Mouse (Mus musculus) spleen, adult 2 months (tissue): Measurements from ENCODE around the gene Hk2.

Experiments
- CTCF ChIP-seq: fragments of 200-500 bp; IDR thresholded peaks from 2 replicates; pipeline ENCODE4 v1.5.1; 2011; ENCODE audit warnings: mild to moderate bottlenecking, inconsistent platforms; ENCODE audit not compliant: insufficient read depth, insufficient read length, insufficient replicate concordance; ENCODE audit errors: extremely low read depth
- POLR2A ChIP-seq: fragments of 200-500 bp; IDR thresholded peaks from 2 replicates; pipeline ENCODE4 v1.6.1; 2011; ENCODE audit warnings: low read depth, low read length, inconsistent platforms

- TF ChIP-seq CTCF: no peak
- TF ChIP-seq POLR2A: no peak
Measured at GRCm38 (mm10) chr6:82754769-82755168, 19.5 kb downstream of the Hk2 start.
